Mouse (Mus musculus) embryonic facial prominence, embryonic 14.5 days (tissue): ENCODE results near the gene Cyp3a13. TPM values are rescaled to one million over a fixed set of nuclear protein-coding genes. Genes with fewer than 3 reads are reported as not detected.
"Not testable (repeated sequence)": the region's sequence is repeated elsewhere in the genome, so short reads cannot be mapped to it uniquely, and the experiment has no call there.

Experiments used
- ATAC-seq: fragments of 200-750 bp; cut with Nextera tagmentation; 2 replicates; pipeline ENCODE4 v1.8.0; 2017; ENCODE audit warnings: low read depth, moderate number of reproducible peaks, moderate TSS enrichment
- DNase-seq: peaks from one replicate; pipeline ENCODE4 v3.0.0-alpha.2; 2015; ENCODE audit warnings: low spot score
- H3K27ac ChIP-seq: fragments of 300-500 bp; sonication (generic); replicated peaks from 2 replicates; pipeline ENCODE4 v1.5.1; 2014; ENCODE audit warnings: low read depth, mild to moderate bottlenecking, low read length, moderate library complexity
- H3K27me3 ChIP-seq: fragments of 300-500 bp; sonication (generic); replicated peaks from 2 replicates; pipeline ENCODE4 v1.6.1; 2014; ENCODE audit warnings: low read length; ENCODE audit not compliant: control insufficient read depth, insufficient read depth
- H3K36me3 ChIP-seq: fragments of 300-500 bp; sonication (generic); 2 replicates; pipeline ENCODE4 v1.6.1; 2014; ENCODE audit warnings: low read length, mixed read lengths; ENCODE audit not compliant: control insufficient read depth, insufficient read depth
- H3K4me1 ChIP-seq: fragments of 300-500 bp; sonication (generic); 2 replicates; pipeline ENCODE4 v1.6.1; 2014; ENCODE audit warnings: antibody characterized with exemption, low read length; ENCODE audit not compliant: control insufficient read depth, insufficient read depth
- H3K4me2 ChIP-seq: fragments of 300-500 bp; sonication (generic); 2 replicates; pipeline ENCODE4 v1.6.1; 2014; ENCODE audit warnings: low read depth, mild to moderate bottlenecking, low read length, moderate library complexity, mixed read lengths
- H3K4me3 ChIP-seq: fragments of 300-500 bp; sonication (generic); 2 replicates; pipeline ENCODE4 v1.5.1; 2014; ENCODE audit warnings: low read depth, mild to moderate bottlenecking, low read length
- H3K9ac ChIP-seq: fragments of 300-500 bp; sonication (generic); 2 replicates; pipeline ENCODE4 v1.6.1; 2014; ENCODE audit warnings: low read depth, mild to moderate bottlenecking, low read length, moderate library complexity, mixed read lengths
- H3K9me3 ChIP-seq: fragments of 300-500 bp; sonication (generic); 2 replicates; pipeline ENCODE4 v1.6.1; 2016; ENCODE audit warnings: low read length; ENCODE audit not compliant: control insufficient read depth
- WGBS: fragments of 180-500 bp; shearing (Covaris S2); extraction: QIAGEN DNeasy Blood & Tissue Kit; methylation state at CpG from one replicate; pipeline ENCODE4 v1.1.7; 2014; 5-methylcytosine and 5-hydroxymethylcytosine counted together
- polyA plus RNA-seq: library from polyadenylated mRNA; unstranded; fragments of >200 nt; fragmentation: Nextera tagmentation; extraction: Ambion mirVana; gene quantifications from 2 replicates; pipeline ENCODE4 v1.2.1, GENCODE M21; 2014

Gene Cyp3a13
- polyA plus RNA-seq, 1 experiment from 2014 or later: not detected

DNA sequence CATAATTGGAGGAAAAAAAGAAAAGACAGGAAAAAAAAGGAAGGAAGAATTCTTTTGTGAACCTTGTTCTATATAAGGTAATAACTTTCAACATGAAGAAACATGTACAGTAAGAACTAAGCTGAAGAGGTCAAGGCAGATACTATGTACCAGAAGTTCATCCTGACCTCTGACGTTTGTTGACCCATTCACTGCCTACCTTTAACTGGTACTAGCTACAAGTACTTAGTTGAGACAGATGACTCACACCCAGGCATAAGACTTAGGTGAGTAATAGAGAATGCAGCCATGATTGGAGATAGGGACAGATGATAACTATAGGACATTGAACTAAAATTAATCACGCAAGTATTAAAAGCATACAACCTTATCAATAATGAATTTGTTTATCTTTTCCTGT is 15.1 kb upstream of the Cyp3a13 start:
- Histone ChIP-seq H3K27me3 (no peaks in the 10 kb centered on the region), H3K36me3 (no peaks in the 10 kb centered on the region), H3K9me3 (no peaks in the 10 kb centered on the region), H3K27ac (no peak overlapping the region), H3K9ac (no peak overlapping the region), H3K4me3 (no peak overlapping the region), H3K4me2 (no peak overlapping the region), H3K4me1 (no peaks in the 10 kb centered on the region)
- 77% methylated on average over 2 of the region's 2 CpGs for WGBS
- DNase-seq (no peak), ATAC-seq (no peak)

DNA sequence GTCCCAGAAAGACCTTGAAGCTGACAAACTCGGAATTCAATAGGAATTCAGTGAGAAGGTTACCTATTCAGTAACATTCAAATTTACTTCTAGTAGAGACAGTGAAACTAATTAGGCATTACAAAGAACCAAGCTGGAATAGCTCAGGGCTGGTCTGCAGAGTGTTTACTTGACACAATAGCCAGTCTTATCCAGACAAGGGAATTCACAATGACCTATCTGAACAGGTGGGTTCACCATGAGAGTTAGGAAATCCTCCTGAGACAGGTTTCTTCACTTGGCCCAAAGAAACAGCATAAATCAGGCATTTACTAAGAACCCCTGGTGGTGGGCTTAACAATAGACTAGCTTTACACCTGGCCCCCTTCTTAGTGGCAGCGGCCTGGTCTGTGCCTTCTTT is 12.5 kb upstream of the Cyp3a13 start:
- ATAC-seq, H3K9ac ChIP-seq, H3K9me3 ChIP-seq, H3K4me2 ChIP-seq, H3K4me3 ChIP-seq, H3K36me3 ChIP-seq, H3K27me3 ChIP-seq, H3K4me1 ChIP-seq, H3K27ac ChIP-seq, DNase-seq: not testable (repeated sequence)
- 66% methylated on average over 2 of the region's 2 CpGs for WGBS

DNA sequence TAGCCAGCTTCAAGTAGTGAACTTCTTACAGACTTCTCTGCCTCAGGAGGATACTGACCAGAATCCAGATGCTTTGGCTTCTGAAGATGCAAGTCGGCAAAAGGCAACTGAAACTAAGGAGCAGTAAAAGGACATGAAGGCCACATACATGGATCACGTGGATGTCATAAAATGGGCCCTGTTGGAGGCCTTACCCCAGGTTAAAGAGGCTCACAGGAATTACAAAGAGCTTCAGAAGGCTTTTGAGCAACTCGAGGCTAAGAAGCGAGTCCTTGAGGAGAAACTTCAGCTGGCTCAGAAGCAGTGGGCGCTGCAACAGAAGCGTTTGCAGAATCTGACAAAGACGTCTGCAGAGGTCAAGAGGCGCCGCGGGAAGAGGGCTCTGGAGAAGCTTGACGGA is 7.0 kb upstream of the Cyp3a13 start:
- no peak overlapping the region for H3K4me3 ChIP-seq
- H3K9ac ChIP-seq: no peak overlapping the region
- WGBS: 82% methylated on average over 11 of the region's 11 CpGs
- no peaks in the 10 kb centered on the region for H3K4me1 ChIP-seq
- DNase-seq (no peak), ATAC-seq (no peak)
- no peaks in the 10 kb centered on the region for H3K27me3 ChIP-seq
- H3K27ac ChIP-seq: no peak overlapping the region
- no peaks in the 10 kb centered on the region for H3K36me3 ChIP-seq
- H3K4me2 ChIP-seq: no peak overlapping the region
- H3K9me3 ChIP-seq: no peaks in the 10 kb centered on the region

DNA sequence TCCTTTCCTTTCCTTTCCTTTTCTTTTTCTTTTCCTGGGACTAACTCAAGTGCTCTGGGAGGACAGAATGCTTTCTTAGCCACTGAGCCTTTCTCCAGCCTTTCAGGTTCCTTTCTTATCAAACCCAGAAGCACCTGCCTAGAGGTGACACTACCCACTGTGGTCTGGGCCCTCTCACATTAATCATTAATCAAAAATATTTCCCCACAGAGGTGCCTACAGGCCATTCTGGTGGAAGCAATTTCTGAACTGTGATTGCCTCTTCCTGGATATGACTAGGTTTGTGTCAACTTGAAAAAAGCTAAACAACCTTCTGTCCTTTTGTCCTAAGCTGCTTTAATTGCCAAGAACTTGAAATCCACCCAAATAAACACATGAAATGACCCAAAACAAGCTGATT is 752 bp upstream of the Cyp3a13 start:
- Histone ChIP-seq H3K4me2 (no peak overlapping the region), H3K9ac (no peak overlapping the region), H3K27me3 (no peaks in the 10 kb centered on the region), H3K9me3 (no peaks in the 10 kb centered on the region), H3K27ac (no peak overlapping the region), H3K4me1 (no peaks in the 10 kb centered on the region), H3K4me3 (no peak overlapping the region), H3K36me3 (no peaks in the 10 kb centered on the region)
- no peak for ATAC-seq
- DNase-seq: no peak

DNA sequence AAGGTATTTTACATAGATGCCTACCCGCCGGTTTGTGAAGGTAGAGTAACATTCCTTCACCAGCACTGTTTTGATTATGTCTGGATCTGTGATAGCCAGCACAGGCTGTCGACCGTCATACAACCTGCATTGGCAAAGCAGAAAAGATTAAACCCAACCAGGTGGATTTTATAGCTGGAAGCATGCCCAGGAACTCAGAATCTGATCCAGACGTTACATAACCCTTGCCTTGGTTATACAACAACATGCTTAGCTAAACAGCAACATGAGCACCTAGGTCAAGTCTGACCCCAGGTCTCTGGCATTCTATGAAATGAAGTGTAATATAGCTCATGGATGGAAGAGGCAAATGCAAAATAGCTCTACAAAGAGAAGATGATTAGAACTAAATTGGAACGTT is 5.9 kb downstream of the Cyp3a13 start:
- H3K36me3 ChIP-seq: no peaks in the 10 kb centered on the region
- no peak overlapping the region for H3K27ac ChIP-seq
- peak; percentile 43 for DNase-seq
- WGBS: 58% methylated on average over 6 of the region's 6 CpGs
- no peaks in the 10 kb centered on the region for H3K9me3 ChIP-seq
- no peak; the same call in 1 of the 2 replicates for ATAC-seq
- no peaks in the 10 kb centered on the region for H3K27me3 ChIP-seq
- H3K9ac ChIP-seq: no peak overlapping the region
- no peak overlapping the region for H3K4me3 ChIP-seq
- no peak overlapping the region for H3K4me2 ChIP-seq
- H3K4me1 ChIP-seq: no peaks in the 10 kb centered on the region

DNA sequence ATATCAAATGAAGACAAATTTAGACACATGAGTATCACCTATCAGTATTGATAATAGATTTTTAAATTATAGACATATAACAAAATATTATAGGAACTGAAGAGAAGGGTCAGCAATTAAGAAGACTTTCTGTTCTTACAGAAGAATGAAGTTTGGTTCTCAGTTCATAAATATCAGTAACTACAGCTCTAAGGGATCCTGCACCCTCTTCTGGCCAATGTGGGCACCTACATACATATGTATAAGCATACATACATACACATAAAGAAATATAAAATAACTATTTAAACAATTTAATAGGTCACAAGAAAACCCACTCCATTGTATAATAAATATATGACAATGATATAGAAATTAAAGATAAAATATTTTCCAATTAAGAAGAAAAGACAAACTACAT is 6.9 kb downstream of the Cyp3a13 start:
- H3K4me2 ChIP-seq: no peak overlapping the region
- DNase-seq (no peak), ATAC-seq (no peak)
- no peak overlapping the region for H3K4me3 ChIP-seq
- H3K9me3 ChIP-seq: no peaks in the 10 kb centered on the region
- no peaks in the 10 kb centered on the region for H3K36me3 ChIP-seq
- no peaks in the 10 kb centered on the region for H3K27me3 ChIP-seq
- no peak overlapping the region for H3K27ac ChIP-seq
- H3K9ac ChIP-seq: no peak overlapping the region
- H3K4me1 ChIP-seq: no peaks in the 10 kb centered on the region

DNA sequence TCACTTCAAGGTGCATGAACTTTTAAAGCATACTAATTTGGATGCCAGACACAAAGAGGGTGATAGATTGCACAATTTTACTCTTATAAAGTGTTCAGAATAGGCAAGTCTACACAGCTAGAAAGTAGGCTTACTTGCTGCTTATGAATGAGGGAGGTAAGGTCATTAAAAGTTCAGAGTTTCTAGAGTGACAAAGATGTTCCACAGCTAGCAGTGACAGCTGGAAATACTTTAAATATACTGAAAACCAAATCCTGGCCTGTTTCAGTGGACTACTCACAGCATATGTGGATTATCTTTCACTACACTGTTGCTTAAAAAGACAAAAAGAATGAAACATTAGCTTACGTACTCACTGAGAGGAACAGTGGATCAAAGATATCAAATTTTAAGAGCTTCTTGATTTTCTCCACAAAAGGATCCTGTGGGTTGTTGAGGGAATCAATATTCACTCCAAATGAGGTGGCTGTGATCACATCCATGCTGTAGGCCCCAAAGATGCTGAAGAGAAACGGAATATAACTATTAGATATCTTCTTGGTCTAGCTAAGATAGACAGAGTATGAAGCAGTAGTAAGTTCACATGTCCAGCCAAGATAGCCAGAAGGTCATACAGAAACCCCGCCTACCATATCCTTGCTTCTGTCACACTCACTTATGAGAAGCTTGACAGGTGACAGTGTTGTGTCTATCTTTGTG is 11.7 kb downstream of the Cyp3a13 start:
- no peak overlapping the region for H3K4me2 ChIP-seq
- 72% methylated on average over 3 of the region's 3 CpGs for WGBS
- H3K27ac ChIP-seq: no peak overlapping the region

DNA sequence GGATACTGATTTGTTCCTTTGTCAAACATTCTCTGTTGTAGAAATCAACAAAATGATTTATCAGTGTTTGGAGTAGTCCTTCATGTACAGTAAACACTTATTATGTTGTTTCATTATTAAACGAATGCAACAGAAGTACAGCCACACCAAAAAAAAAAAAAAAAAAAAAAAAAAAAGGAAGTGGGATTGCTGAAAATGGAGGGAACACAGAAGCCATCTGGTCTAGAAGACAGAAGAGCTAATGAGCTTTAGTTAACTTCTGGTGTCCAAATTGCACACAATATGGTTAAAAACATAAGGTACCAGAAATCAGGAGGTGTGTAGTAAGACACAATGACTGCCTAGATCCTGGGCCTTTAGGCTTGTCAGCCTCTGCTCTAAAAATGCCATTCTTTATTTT is 23.6 kb downstream of the Cyp3a13 start:
- no peak for DNase-seq
- Histone ChIP-seq H3K9ac (no peak overlapping the region), H3K27ac (no peak overlapping the region), H3K9me3 (no peaks in the 10 kb centered on the region), H3K4me2 (no peak overlapping the region), H3K4me3 (no peak overlapping the region), H3K36me3 (no peaks in the 10 kb centered on the region), H3K27me3 (no peaks in the 10 kb centered on the region), H3K4me1 (no peaks in the 10 kb centered on the region)
- 81% methylated on average over 1 of the region's 1 CpGs for WGBS
- no peak for ATAC-seq

More for the DNA sequence above, 11.7 kb downstream of the Cyp3a13 start:
- DNase-seq: peak; percentile 25
- Histone ChIP-seq H3K4me1 (no peaks in the 10 kb centered on the region), H3K9me3 (no peaks in the 10 kb centered on the region), H3K9ac (no peak overlapping the region), H3K27me3 (no peaks in the 10 kb centered on the region), H3K4me3 (no peak overlapping the region), H3K36me3 (no peaks in the 10 kb centered on the region)
- peak; percentile 57; the same call in 1 of the 2 replicates for ATAC-seq

DNA sequence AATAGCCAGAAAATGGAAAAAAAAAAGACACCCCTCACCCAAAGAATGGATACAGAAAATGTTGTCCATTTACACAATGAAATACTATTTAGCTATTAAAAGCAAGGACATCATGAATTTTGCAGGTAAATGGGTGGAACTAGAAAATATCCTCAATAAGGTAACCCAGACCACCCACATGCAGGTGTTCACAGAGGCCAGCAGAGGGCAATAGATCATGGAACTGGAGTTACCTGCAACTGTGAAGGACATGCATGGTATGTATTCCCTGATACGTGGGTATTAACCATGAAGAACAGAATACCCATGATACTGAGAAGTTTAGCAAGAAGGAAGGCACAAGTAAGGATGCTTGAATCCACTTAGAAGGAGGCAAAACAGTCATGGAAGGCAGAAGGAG is 28.5 kb downstream of the Cyp3a13 start:
- Histone ChIP-seq H3K4me3 (no peak overlapping the region), H3K36me3 (no peaks in the 10 kb centered on the region), H3K9me3 (no peaks in the 10 kb centered on the region), H3K9ac (no peak overlapping the region), H3K27me3 (no peaks in the 10 kb centered on the region), H3K4me2 (no peak overlapping the region), H3K27ac (no peak overlapping the region), H3K4me1 (no peaks in the 10 kb centered on the region)
- ATAC-seq (no peak), DNase-seq (no peak)
- WGBS: 59% methylated on average over 1 of the region's 1 CpGs
